Mouse (Mus musculus) kidney, adult 8-10 months (tissue): Measurements from ENCODE around the gene Cfap73.

Experiments
- DNase-seq, 2 experiments: peaks; one replicate each; pipeline ENCODE4 v3.0.0; 2022

Cfap73 gene

GRCm38 (mm10) chr5:120647361-120647760 lies 13.3 kb upstream of the Cfap73 start:
- no peak for DNase-seq

- DNase-seq = peak; percentile 72 to 75
Measured at GRCm38 (mm10) chr5:120645851-120646250, 11.8 kb upstream of the Cfap73 start.

- no peak for DNase-seq
Measured at GRCm38 (mm10) chr5:120644227-120644626, 10.2 kb upstream of the Cfap73 start.

- DNase-seq = peak in 1 of 2 experiments; percentile 39
Measured at GRCm38 (mm10) chr5:120643365-120644085, 9.5 kb upstream of the Cfap73 start.

GRCm38 (mm10) chr5:120640094-120640493 lies 6.1 kb upstream of the Cfap73 start:
- DNase-seq = no peak

- DNase-seq = no peak
Measured at GRCm38 (mm10) chr5:120635633-120636032, 1.6 kb upstream of the Cfap73 start.

- DNase-seq = no peak
Measured at GRCm38 (mm10) chr5:120634860-120635259, 825 bp upstream of the Cfap73 start.

GRCm38 (mm10) chr5:120631892-120632291 lies 2.1 kb downstream of the Cfap73 start:
- DNase-seq = no peak

GRCm38 (mm10) chr5:120631128-120631527 lies 2.9 kb downstream of the Cfap73 start:
- DNase-seq = no peak

- DNase-seq = no peak
Measured at GRCm38 (mm10) chr5:120628624-120629023, 5.4 kb downstream of the Cfap73 start.

GRCm38 (mm10) chr5:120627515-120628300 lies 6.3 kb downstream of the Cfap73 start:
- no peak for DNase-seq

- DNase-seq = no peak
Measured at GRCm38 (mm10) chr5:120626399-120626798, 7.6 kb downstream of the Cfap73 start.

GRCm38 (mm10) chr5:120624427-120624826 lies 9.6 kb downstream of the Cfap73 start:
- no peak for DNase-seq

GRCm38 (mm10) chr5:120622198-120622851 lies 11.7 kb downstream of the Cfap73 start:
- peak; percentile 36 to 53 for DNase-seq

- DNase-seq = no peak
Measured at GRCm38 (mm10) chr5:120621846-120622197, 12.2 kb downstream of the Cfap73 start.

GRCm38 (mm10) chr5:120621078-120621765 lies 12.8 kb downstream of the Cfap73 start:
- DNase-seq = peak; percentile 62 to 71

GRCm38 (mm10) chr5:120620375-120621077 lies 13.5 kb downstream of the Cfap73 start:
- peak; percentile 53 to 86 for DNase-seq

- DNase-seq = peak in 1 of 2 experiments; percentile 65
Measured at GRCm38 (mm10) chr5:120619201-120619600, 14.8 kb downstream of the Cfap73 start.

GRCm38 (mm10) chr5:120618778-120619177 lies 15.3 kb downstream of the Cfap73 start:
- DNase-seq = no peak

- DNase-seq = no peak
Measured at GRCm38 (mm10) chr5:120615903-120616302, 18.1 kb downstream of the Cfap73 start.

- peak; percentile 100 for DNase-seq
Measured at GRCm38 (mm10) chr5:120612822-120613604, 21.0 kb downstream of the Cfap73 start.

- DNase-seq = peak; percentile 96 to 99
Measured at GRCm38 (mm10) chr5:120612442-120612821, 21.6 kb downstream of the Cfap73 start, which contains the start of the genes Rita1 and Ddx54. Gene Rita1 (minus strand): TSS chr5:120612589. Gene Ddx54 (plus strand): TSS chr5:120612739.
